12 mouse cellular contexts compared by ENCODE assay signal in genomic region chr2:157692365-157692932, GRCm38 (mm10). TPM values are rescaled to one million over a fixed set of nuclear protein-coding genes. Genes with fewer than 3 reads are reported as not detected.
DNase-seq lines count a peak whose midpoint lies in the region; ATAC-seq and TF ChIP-seq lines count a peak whose summit lies in the region.
"Had no signal": no experiment of that assay in that cellular context is flagged by ENCODE, and none has a peak within 500 bp of the region (broad histone marks: within the 10 kb centered on the region; RNA-seq: fewer than 3 reads in every experiment).

No protein-coding gene starts in this region.

- no peak for TF ChIP-seq POLR2A in liver, adult 2 months (IDR thresholded peaks at IDR 0.05; ENCODE audit: extremely low read depth, insufficient read depth, low read length)

- H3K9ac ChIP-seq in liver, adult 2 months (ENCODE audit: low read depth, low read length): no peak overlapping the region
- H3K9ac ChIP-seq in liver, embryonic 11.5 days (ENCODE audit: low read depth, low read length): no peak overlapping the region
- H3K9ac ChIP-seq in hindbrain, embryonic 15.5 days: no peak overlapping the region
- H3K9ac ChIP-seq in midbrain, embryonic 14.5 days (replicated peaks; ENCODE audit: low read length): no peak overlapping the region
- H3K9ac ChIP-seq: liver, embryonic 14.5 days; neural tube, embryonic 12.5 days had no signal

- H3K4me1 ChIP-seq in liver, adult 2 months (ENCODE audit: control insufficient read depth, insufficient read depth, low read length): no peaks in the 10 kb centered on the region
- no peaks in the 10 kb centered on the region for H3K4me1 ChIP-seq in liver, embryonic 11.5 days (replicated peaks; ENCODE audit: control insufficient read depth, insufficient read depth, low read length)
- peaks cover 43% of the 10 kb centered on the region for H3K4me1 ChIP-seq in embryonic facial prominence, embryonic 10.5 days
- H3K4me1 ChIP-seq in hindbrain, embryonic 15.5 days (replicated peaks): peaks cover 28% of the 10 kb centered on the region
- H3K4me1 ChIP-seq in midbrain, embryonic 14.5 days (ENCODE audit: control insufficient read depth, insufficient read depth, low read length): peaks cover 30% of the 10 kb centered on the region

- no peak overlapping the region for H3K27ac ChIP-seq in liver, adult 2 months (replicated peaks; ENCODE audit: insufficient read depth, low read depth, low read length)
- no peak overlapping the region for H3K27ac ChIP-seq in liver, embryonic 11.5 days (ENCODE audit: low read depth, low read length)
- H3K27ac ChIP-seq in embryonic facial prominence, embryonic 10.5 days (replicated peaks): peak overlapping the region; percentile 57
- peak overlapping the region; percentile 37; the same call in 1 of the 2 replicates for H3K27ac ChIP-seq in hindbrain, embryonic 15.5 days (replicated peaks)
- peak overlapping the region; percentile 70 for H3K27ac ChIP-seq in midbrain, embryonic 14.5 days (replicated peaks; ENCODE audit: low read depth, low read length)
- H3K27ac ChIP-seq: liver, embryonic 14.5 days; neural tube, embryonic 12.5 days had no signal

- TF ChIP-seq CTCF in liver, adult 2 months (IDR thresholded peaks at IDR 0.05; ENCODE audit: low read depth, low read length): no peak

- no peak overlapping the region for H3K4me2 ChIP-seq in liver, embryonic 11.5 days
- H3K4me2 ChIP-seq in hindbrain, embryonic 15.5 days: no peak overlapping the region
- H3K4me2 ChIP-seq in midbrain, embryonic 14.5 days (ENCODE audit: low read length): no peak overlapping the region
- H3K4me2 ChIP-seq: neural tube, embryonic 12.5 days had no signal

- WGBS in liver, adult 2 months: 33% methylated on average over 17 of the region's 17 CpGs
- WGBS in liver, embryonic 11.5 days: 34% methylated on average over 17 of the region's 17 CpGs
- 11% methylated on average over 17 of the region's 17 CpGs for WGBS in embryonic facial prominence, embryonic 10.5 days
- 24% methylated on average over 17 of the region's 17 CpGs for WGBS in hindbrain, embryonic 15.5 days
- WGBS in midbrain, embryonic 14.5 days: 18% methylated on average over 17 of the region's 17 CpGs

- H3K9me3 ChIP-seq in liver, embryonic 11.5 days (ENCODE audit: control insufficient read depth, low read length): no peaks in the 10 kb centered on the region
- H3K9me3 ChIP-seq in embryonic facial prominence, embryonic 10.5 days: no peaks in the 10 kb centered on the region
- no peaks in the 10 kb centered on the region for H3K9me3 ChIP-seq in hindbrain, embryonic 15.5 days
- H3K9me3 ChIP-seq in midbrain, embryonic 14.5 days (ENCODE audit: control insufficient read depth, low read length): no peaks in the 10 kb centered on the region
- H3K9me3 ChIP-seq: neural tube, embryonic 12.5 days had no signal

- H3K36me3 ChIP-seq in liver, adult 2 months (ENCODE audit: control insufficient read depth, insufficient read depth, low read length): no peaks in the 10 kb centered on the region
- no peaks in the 10 kb centered on the region for H3K36me3 ChIP-seq in liver, embryonic 11.5 days (ENCODE audit: control insufficient read depth, insufficient read depth, low read length)
- H3K36me3 ChIP-seq in embryonic facial prominence, embryonic 10.5 days (replicated peaks): no peaks in the 10 kb centered on the region
- H3K36me3 ChIP-seq in hindbrain, embryonic 15.5 days: no peaks in the 10 kb centered on the region
- H3K36me3 ChIP-seq in midbrain, embryonic 14.5 days (ENCODE audit: control insufficient read depth, insufficient read depth, low read length): no peaks in the 10 kb centered on the region
- H3K36me3 ChIP-seq: neural tube, embryonic 12.5 days had no signal

- peak; percentile 6 for DNase-seq in liver, adult 2 months (ENCODE audit: extremely low read depth, low read depth, low spot score)
- DNase-seq in liver, embryonic 11.5 days (ENCODE audit: low spot score): no peak
- DNase-seq in embryonic facial prominence, embryonic 10.5 days (ENCODE audit: low spot score): peak; percentile 63
- no peak for DNase-seq in midbrain, embryonic 14.5 days
- no peak for DNase-seq in B cell, adult 2 months
- no peak for DNase-seq in thymus, postnatal 0 days (ENCODE audit: low spot score)
- DNase-seq in cerebellum, postnatal 4 days (ENCODE audit: low spot score in 2 of 2): no peak
- DNase-seq: cerebellum, postnatal 25 days had no signal

- H3K27me3 ChIP-seq in liver, adult 2 months (ENCODE audit: control insufficient read depth, insufficient read depth, low read length): no peaks in the 10 kb centered on the region; the same call in 1 of the 2 replicates
- H3K27me3 ChIP-seq in liver, embryonic 11.5 days (replicated peaks; ENCODE audit: control insufficient read depth, insufficient read depth, low read length): no peaks in the 10 kb centered on the region
- peaks cover 27% of the 10 kb centered on the region for H3K27me3 ChIP-seq in embryonic facial prominence, embryonic 10.5 days (replicated peaks; ENCODE audit: low read depth, poor library complexity, severe bottlenecking)
- no peaks in the 10 kb centered on the region for H3K27me3 ChIP-seq in hindbrain, embryonic 15.5 days
- H3K27me3 ChIP-seq in midbrain, embryonic 14.5 days (ENCODE audit: control insufficient read depth, insufficient read depth, low read length): no peaks in the 10 kb centered on the region
- H3K27me3 ChIP-seq: neural tube, embryonic 12.5 days had no signal

- H3K4me3 ChIP-seq in liver, adult 2 months (ENCODE audit: insufficient read depth, low read depth, low read length): no peak overlapping the region
- H3K4me3 ChIP-seq in liver, embryonic 11.5 days (ENCODE audit: low read depth, low read length): no peak overlapping the region
- peak overlapping the region; percentile 26; the same call in 1 of the 2 replicates for H3K4me3 ChIP-seq in embryonic facial prominence, embryonic 10.5 days
- H3K4me3 ChIP-seq in hindbrain, embryonic 15.5 days: no peak overlapping the region
- no peak overlapping the region for H3K4me3 ChIP-seq in midbrain, embryonic 14.5 days (replicated peaks; ENCODE audit: low read depth, low read length)
- H3K4me3 ChIP-seq: neural tube, embryonic 12.5 days had no signal

- no peaks in the 10 kb centered on the region for H3K79me2 ChIP-seq in liver, adult 2 months (ENCODE audit: control insufficient read depth, insufficient read depth, low read length)

- no peak for ATAC-seq in liver, embryonic 11.5 days (replicated peaks; ENCODE audit: low FRiP score)
- ATAC-seq in hindbrain, embryonic 15.5 days (ENCODE audit: low FRiP score, low read depth): no peak
- ATAC-seq in midbrain, embryonic 14.5 days (ENCODE audit: low FRiP score, low TSS enrichment): no peak
- ATAC-seq: activated CD4-positive, CD25-positive, alpha-beta regulatory T cell, adult 4 months had no signal

RNA-seq across cellular contexts. Expression of gene Ctnnbl1, which starts 44.8 kb away (rescaled TPM):
- 14.4 and 15.2 TPM in 2 replicates for total RNA-seq in liver, adult 2 months (2014; rRNA removed)
- 9.9 and 10.1 TPM in 2 replicates for polyA plus RNA-seq in liver, adult 2 months (2012; rRNA removed)
- polyA plus RNA-seq in liver, embryonic 11.5 days (2014; fragmentation: Nextera tagmentation; extraction: Ambion mirVana): 56.3 and 65.0 TPM in 2 replicates
- polyA plus RNA-seq in embryonic facial prominence, embryonic 10.5 days (2016; fragmentation: Nextera tagmentation; extraction: Ambion mirVana): 93.8 and 98.1 TPM in 2 replicates
- 55.6 and 58.9 TPM in 2 replicates for polyA plus RNA-seq in hindbrain, embryonic 15.5 days (2015; fragmentation: Nextera tagmentation; extraction: Ambion mirVana)
- 61.2 and 78.7 TPM in 2 replicates for polyA plus RNA-seq in midbrain, embryonic 14.5 days (2014; fragmentation: Nextera tagmentation; extraction: Ambion mirVana)
- polyA plus RNA-seq in thymus, postnatal 0 days (2015; fragmentation: Nextera tagmentation; extraction: Ambion mirVana): 67.8 and 74.7 TPM in 2 replicates

Comparison
In these comparisons a context has a peak if more than half of its experiments do, and no peak if none do; other contexts are left out.
1. DNase-seq: peak in liver, adult 2 months (single experiment) and embryonic facial prominence, embryonic 10.5 days (single experiment); none in liver, embryonic 11.5 days (single experiment), midbrain, embryonic 14.5 days (single experiment), B cell, adult 2 months (0 of 2), thymus, postnatal 0 days (single experiment) and cerebellum, postnatal 4 days (0 of 2).
2. H3K27ac ChIP-seq: peak in embryonic facial prominence, embryonic 10.5 days (single experiment), hindbrain, embryonic 15.5 days (single experiment) and midbrain, embryonic 14.5 days (single experiment); none in liver, adult 2 months (single experiment) and liver, embryonic 11.5 days (single experiment).